Mouse (Mus musculus) hindbrain, embryonic 11.5 days (tissue): ENCODE measurements around the gene Tuba3a. TPM values are rescaled to one million over a fixed set of nuclear protein-coding genes. Genes with fewer than 3 reads are reported as not detected.
A peak's percentile ranks its signal among the peaks of the same experiment; 100 is the strongest.
"Not testable (repeated sequence)": the region's sequence is repeated elsewhere in the genome, so short reads cannot be mapped to it uniquely, and the experiment has no call there.

ENCODE experiments used
- ATAC-seq: fragments of 200-750 bp; cut with Nextera tagmentation; 2 replicates; pipeline ENCODE4 v1.8.0; 2017; ENCODE audit warnings: mild to moderate bottlenecking, moderate TSS enrichment, moderate library complexity; ENCODE audit not compliant: low FRiP score
- DNase-seq: peaks from one replicate; pipeline ENCODE4 v3.0.0-alpha.2; 2015; ENCODE audit warnings: low spot score
- H3K27ac ChIP-seq: fragments of 300-500 bp; sonication (generic); 2 replicates; pipeline ENCODE4 v1.5.1; 2014; ENCODE audit warnings: mild to moderate bottlenecking, low read depth, low read length
- H3K27me3 ChIP-seq: fragments of 300-500 bp; sonication (generic); 2 replicates; pipeline ENCODE4 v1.6.1; 2014; ENCODE audit warnings: mild to moderate bottlenecking, low read length, moderate library complexity, mixed read lengths; ENCODE audit not compliant: control insufficient read depth, insufficient read depth
- H3K36me3 ChIP-seq: fragments of 300-500 bp; sonication (generic); 2 replicates; pipeline ENCODE4 v1.6.1; 2014; ENCODE audit warnings: mild to moderate bottlenecking, low read length, moderate library complexity, mixed read lengths; ENCODE audit not compliant: control insufficient read depth, insufficient read depth
- H3K4me1 ChIP-seq: fragments of 300-500 bp; sonication (generic); replicated peaks from 2 replicates; pipeline ENCODE4 v1.6.1; 2014; ENCODE audit warnings: low read length, mixed read lengths; ENCODE audit not compliant: control insufficient read depth, insufficient read depth
- H3K4me2 ChIP-seq: fragments of 300-500 bp; sonication (generic); replicated peaks from 2 replicates; pipeline ENCODE4 v1.6.1; 2014; ENCODE audit warnings: mild to moderate bottlenecking, low read depth, low read length
- H3K4me3 ChIP-seq: fragments of 300-500 bp; sonication (generic); 2 replicates; pipeline ENCODE4 v1.5.1; 2014; ENCODE audit warnings: low read depth, low read length
- H3K9ac ChIP-seq: fragments of 300-500 bp; sonication (generic); 2 replicates; pipeline ENCODE4 v1.6.1; 2014; ENCODE audit warnings: low read depth, low read length
- H3K9me3 ChIP-seq: fragments of 300-500 bp; sonication (generic); 2 replicates; pipeline ENCODE4 v1.6.1; 2016; ENCODE audit warnings: low read length; ENCODE audit not compliant: control insufficient read depth
- WGBS: fragments of 180-500 bp; shearing (Covaris S2); extraction: QIAGEN DNeasy Blood & Tissue Kit; methylation state at CpG from one replicate; pipeline ENCODE4 v1.1.7; 2014; 5-methylcytosine and 5-hydroxymethylcytosine counted together
- polyA plus RNA-seq: library from polyadenylated mRNA; unstranded; fragments of >200 nt; fragmentation: Nextera tagmentation; extraction: Ambion mirVana; gene quantifications from 2 replicates; pipeline ENCODE4 v1.2.1, GENCODE M21; 2014

Gene Tuba3a
- polyA plus RNA-seq, 1 experiment from 2014 or later: not detected

GRCm38 (mm10) chr6:125282721-125283120 is 3.1 kb downstream of the Tuba3a start:
- not testable (repeated sequence) for H3K4me1 ChIP-seq, H3K4me2 ChIP-seq, H3K27ac ChIP-seq, H3K9ac ChIP-seq, H3K4me3 ChIP-seq, H3K27me3 ChIP-seq, H3K36me3 ChIP-seq, ATAC-seq, H3K9me3 ChIP-seq, DNase-seq
- WGBS: 93% methylated on average over 13 of the region's 13 CpGs

GRCm38 (mm10) chr6:125279729-125280128 is 6.1 kb downstream of the Tuba3a start:
- H3K36me3 ChIP-seq: no peaks in the 10 kb centered on the region
- no peak for DNase-seq
- no peak overlapping the region for H3K9ac ChIP-seq
- H3K4me1 ChIP-seq: no peaks in the 10 kb centered on the region
- no peak overlapping the region for H3K27ac ChIP-seq
- no peak overlapping the region for H3K4me2 ChIP-seq
- H3K9me3 ChIP-seq: no peaks in the 10 kb centered on the region
- WGBS: 67% methylated on average over 8 of the region's 8 CpGs
- ATAC-seq: no peak
- no peaks in the 10 kb centered on the region for H3K27me3 ChIP-seq
- H3K4me3 ChIP-seq: no peak overlapping the region

- Histone ChIP-seq H3K27ac (no peak overlapping the region), H3K4me2 (no peak overlapping the region), H3K27me3 (0 out of 2 replicates have a peak, but pooled peaks cover 2% of the 10 kb centered on the region), H3K4me3 (no peak overlapping the region), H3K4me1 (no peaks in the 10 kb centered on the region), H3K36me3 (no peaks in the 10 kb centered on the region), H3K9ac (no peak overlapping the region), H3K9me3 (no peaks in the 10 kb centered on the region)
- ATAC-seq (no peak), DNase-seq (peak; percentile 39)
- 64% methylated on average over 15 of the region's 15 CpGs for WGBS
These were observed 10.8 kb downstream of the Tuba3a start for GRCm38 (mm10) chr6:125274841-125275563.

- WGBS: 79% methylated on average over 10 of the region's 10 CpGs
- Histone ChIP-seq H3K36me3 (no peaks in the 10 kb centered on the region), H3K27me3 (0 out of 2 replicates have a peak, but pooled peaks cover 2% of the 10 kb centered on the region), H3K4me2 (no peak overlapping the region), H3K27ac (no peak overlapping the region), H3K9ac (no peak overlapping the region), H3K4me1 (no peaks in the 10 kb centered on the region), H3K4me3 (no peak overlapping the region), H3K9me3 (no peaks in the 10 kb centered on the region)
- ATAC-seq: no peak
- DNase-seq: no peak
These were observed 13.5 kb downstream of the Tuba3a start for GRCm38 (mm10) chr6:125272228-125272785.

DNA sequence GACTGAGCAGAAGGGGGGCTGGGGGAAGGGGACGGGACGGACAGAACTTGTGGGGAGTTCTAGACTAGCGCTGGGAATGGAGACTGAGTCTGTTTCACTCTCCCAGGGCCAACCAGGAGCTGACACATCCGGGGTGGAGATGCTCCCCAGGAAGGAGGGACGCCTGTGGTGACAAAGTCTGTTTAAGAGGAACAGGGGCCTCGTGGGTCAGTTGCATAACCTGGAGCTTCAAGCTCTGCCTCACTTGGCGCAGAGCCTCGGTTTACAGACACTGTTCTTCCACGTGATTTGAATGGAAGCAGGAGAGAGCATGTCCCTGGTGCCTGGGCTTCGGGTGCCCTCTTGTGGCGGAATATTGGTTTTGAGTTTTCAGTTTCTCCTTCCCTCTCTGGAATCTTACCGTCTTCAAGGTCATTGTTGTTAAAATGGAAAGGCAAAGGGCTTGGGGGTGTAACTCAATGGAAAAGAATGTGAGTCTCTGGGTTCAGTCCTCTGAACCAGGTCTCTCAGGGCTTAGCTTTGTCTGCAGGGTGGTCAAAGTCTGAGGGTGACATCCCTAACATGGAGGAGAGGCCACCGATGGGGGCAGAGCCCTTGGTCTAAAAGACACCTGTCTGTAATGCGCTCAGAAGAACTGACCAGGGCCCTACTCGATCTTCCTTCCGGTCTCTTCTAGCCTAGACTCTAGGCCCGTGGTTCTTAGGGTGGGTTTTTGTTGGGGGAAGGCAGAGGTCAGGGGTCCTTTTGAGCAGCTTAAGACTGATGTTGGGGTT is 14.2 kb downstream of the Tuba3a start:
- H3K4me3 ChIP-seq: no peak overlapping the region
- peak; percentile 86; the same call in 1 of the 2 replicates for ATAC-seq

DNA sequence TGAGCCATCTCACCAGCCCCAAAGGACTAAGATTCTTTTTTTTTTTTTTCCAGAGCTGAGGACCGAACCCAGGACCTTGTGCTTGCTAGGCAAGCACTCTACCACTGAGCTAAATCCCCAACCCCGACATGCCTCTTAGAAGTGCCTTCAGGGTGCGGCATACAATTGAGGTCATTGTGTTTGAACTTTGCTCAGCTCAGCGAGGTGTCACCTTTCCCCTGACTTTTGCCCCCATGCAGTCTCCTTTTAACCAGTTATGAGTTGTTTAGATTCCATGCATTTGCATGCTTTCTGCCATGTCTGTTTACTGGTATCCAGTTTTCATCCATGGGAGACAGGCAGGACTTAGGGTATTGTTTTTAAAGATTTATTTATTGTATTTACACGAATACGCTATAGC is 17.0 kb downstream of the Tuba3a start:
- no peak for DNase-seq
- H3K27ac ChIP-seq: no peak overlapping the region
- ATAC-seq: no peak
- H3K4me3 ChIP-seq: no peak overlapping the region
- no peaks in the 10 kb centered on the region for H3K9me3 ChIP-seq
- 0 out of 2 replicates have a peak, but pooled peaks cover 2% of the 10 kb centered on the region for H3K27me3 ChIP-seq
- no peak overlapping the region for H3K9ac ChIP-seq
- no peaks in the 10 kb centered on the region for H3K4me1 ChIP-seq
- WGBS: 49% methylated on average over 6 of the region's 6 CpGs
- H3K4me2 ChIP-seq: no peak overlapping the region
- no peaks in the 10 kb centered on the region for H3K36me3 ChIP-seq

More for the DNA sequence above, 14.2 kb downstream of the Tuba3a start:
- Histone ChIP-seq H3K27ac (no peak overlapping the region), H3K36me3 (no peaks in the 10 kb centered on the region), H3K9me3 (no peaks in the 10 kb centered on the region), H3K9ac (peak overlapping the region; percentile 16; the same call in 1 of the 2 replicates), H3K4me2 (no peak overlapping the region), H3K4me1 (no peaks in the 10 kb centered on the region), H3K27me3 (0 out of 2 replicates have a peak, but pooled peaks cover 2% of the 10 kb centered on the region)
- 20% methylated on average over 17 of the region's 17 CpGs for WGBS
- DNase-seq: peak; percentile 90

- 87% methylated on average over 3 of the region's 3 CpGs for WGBS
- no peak overlapping the region for H3K4me3 ChIP-seq
- ATAC-seq (no peak), DNase-seq (no peak)
- no peaks in the 10 kb centered on the region for H3K4me1 ChIP-seq
- H3K36me3 ChIP-seq: no peaks in the 10 kb centered on the region
- no peak overlapping the region for H3K27ac ChIP-seq
- no peak overlapping the region for H3K4me2 ChIP-seq
- H3K27me3 ChIP-seq: 0 out of 2 replicates have a peak, but pooled peaks cover 2% of the 10 kb centered on the region
- no peak overlapping the region for H3K9ac ChIP-seq
- no peaks in the 10 kb centered on the region for H3K9me3 ChIP-seq
These were observed 18.4 kb downstream of the Tuba3a start for GRCm38 (mm10) chr6:125267469-125267868.

DNA sequence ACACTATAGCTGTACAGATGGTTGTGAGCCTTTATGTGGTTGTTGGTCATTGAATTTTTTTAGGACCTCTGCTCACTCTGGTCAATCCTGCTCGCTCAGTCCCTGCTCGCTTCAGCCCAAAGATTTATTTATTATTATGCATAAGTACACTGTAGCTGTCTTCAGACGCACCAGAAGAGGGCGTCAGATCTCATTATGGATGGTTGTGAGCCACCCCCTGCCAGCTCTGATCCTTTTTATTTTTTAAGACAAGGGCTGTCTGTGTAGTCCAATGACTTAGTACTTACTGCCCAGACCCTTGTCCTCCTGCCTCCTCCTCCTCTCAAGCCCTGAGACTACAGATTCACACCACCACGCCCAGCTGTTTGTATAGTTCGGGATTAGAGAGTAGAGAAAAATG is 19.2 kb downstream of the Tuba3a start:
- not testable (repeated sequence) for H3K36me3 ChIP-seq, H3K4me3 ChIP-seq, H3K27ac ChIP-seq, H3K9ac ChIP-seq, H3K4me2 ChIP-seq, H3K9me3 ChIP-seq, DNase-seq, H3K4me1 ChIP-seq, H3K27me3 ChIP-seq, ATAC-seq
- WGBS: 72% methylated on average over 6 of the region's 6 CpGs
